Mouse (Mus musculus): ENCODE measurements around the gene Tmc6.

GRCm38 (mm10) chr11:117769683-117770047 lies 12.3 kb downstream of the Tmc6 start:
- TF ChIP-seq CTCF (IDR thresholded peaks at IDR 0.05; ENCODE audit: low read depth, low read length) (0 out of 2 replicates have a peak, but pooled peaks have one; percentile 7), POLR2A (IDR thresholded peaks at IDR 0.05; ENCODE audit: borderline replicate concordance, low read depth, low read length) (no peak)
